Mouse (Mus musculus) cerebellum, adult 11-12 months (tissue): ENCODE results near the gene Obox3.
"Not testable (repeated sequence)": the region's sequence is repeated elsewhere in the genome, so short reads cannot be mapped to it uniquely, and the experiment has no call there.

Experiments used
- DNase-seq: peaks from one replicate; pipeline ENCODE4 v3.0.0; 2022

Obox3 gene

DNA sequence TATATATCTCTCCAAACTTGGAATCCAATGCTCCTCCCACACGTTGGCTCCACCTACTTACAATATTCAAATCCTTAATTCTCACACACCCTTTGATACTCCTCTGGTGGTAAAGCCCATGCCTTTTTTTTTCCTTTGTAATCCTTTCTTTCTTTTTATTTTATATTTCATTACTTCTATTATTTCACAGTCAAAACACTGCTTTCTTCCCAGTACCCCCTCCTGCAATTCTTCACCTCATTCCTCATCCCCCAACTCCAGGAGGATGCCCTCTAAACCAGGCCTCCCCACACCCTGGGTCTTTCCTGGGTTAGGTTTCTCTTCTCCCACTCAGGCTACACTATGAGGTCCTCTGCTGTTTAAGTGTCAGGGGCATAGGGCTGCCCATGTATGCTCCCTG lies at the start of gene Obox3:
Obox3 (minus strand) TSS at position 101 of the 400 bp plus-strand sequence.
- not testable (repeated sequence) for DNase-seq

DNA sequence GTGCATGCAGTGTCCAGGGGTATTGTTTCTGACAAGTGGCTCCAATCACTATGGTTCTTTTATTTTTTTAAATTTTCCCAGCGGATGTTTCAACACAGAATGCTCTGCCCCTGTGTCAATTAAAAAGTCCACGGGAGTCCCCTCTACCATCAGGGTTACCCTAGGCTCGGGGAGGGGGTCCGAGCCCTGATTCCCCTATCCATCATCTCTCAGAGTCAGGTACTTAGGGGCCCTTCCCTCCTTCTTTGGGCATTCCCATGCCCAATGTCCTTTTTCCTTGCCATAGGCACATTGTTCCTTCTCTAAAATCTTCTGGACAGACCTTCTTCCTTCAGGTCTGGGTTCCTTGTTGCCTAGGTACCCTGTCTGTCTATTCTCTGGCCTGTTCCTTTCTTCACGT lies 130.3 kb downstream of the Obox3 start:
- DNase-seq = not testable (repeated sequence)
